Mouse (Mus musculus) kidney, postnatal 0 days (tissue): ENCODE measurements around the gene Tnk2. TPM values are rescaled to one million over a fixed set of nuclear protein-coding genes. Genes with fewer than 3 reads are reported as not detected.
"Not testable (repeated sequence)": the region's sequence is repeated elsewhere in the genome, so short reads cannot be mapped to it uniquely, and the experiment has no call there.

ENCODE experiments used
- ATAC-seq: fragments of 200-750 bp; cut with Nextera tagmentation; replicated peaks from 2 replicates; pipeline ENCODE4 v1.8.0; 2017; ENCODE audit warnings: low read depth, moderate number of reproducible peaks, moderate TSS enrichment, moderate library complexity; ENCODE audit not compliant: low FRiP score
- DNase-seq: peaks from one replicate; pipeline ENCODE4 v3.0.0-alpha.2; 2016; ENCODE audit warnings: low spot score
- H3K27ac ChIP-seq: fragments of 300-500 bp; sonication (generic); 2 replicates; pipeline ENCODE4 v1.5.1; 2014; ENCODE audit warnings: mild to moderate bottlenecking
- H3K27me3 ChIP-seq: fragments of 300-500 bp; sonication (generic); 2 replicates; pipeline ENCODE4 v1.6.1; 2014; ENCODE audit warnings: low read length, mixed read lengths; ENCODE audit not compliant: insufficient read depth
- H3K36me3 ChIP-seq: fragments of 300-500 bp; sonication (generic); 2 replicates; pipeline ENCODE4 v1.6.1; 2014; ENCODE audit warnings: low read length, mixed read lengths; ENCODE audit not compliant: insufficient read depth
- H3K4me1 ChIP-seq: fragments of 300-500 bp; sonication (generic); replicated peaks from 2 replicates; pipeline ENCODE4 v1.6.1; 2014; ENCODE audit warnings: antibody characterized with exemption, low read length, mixed read lengths; ENCODE audit not compliant: insufficient read depth
- H3K4me2 ChIP-seq: fragments of 300-500 bp; sonication (generic); 2 replicates; pipeline ENCODE4 v1.6.1; 2014; ENCODE audit warnings: mild to moderate bottlenecking, low read length, moderate library complexity, mixed read lengths
- H3K4me3 ChIP-seq: fragments of 300-500 bp; sonication (generic); replicated peaks from 2 replicates; pipeline ENCODE4 v1.5.1; 2014; ENCODE audit warnings: low read depth, low read length
- H3K9ac ChIP-seq: fragments of 300-500 bp; sonication (generic); 2 replicates; pipeline ENCODE4 v1.6.1; 2014; ENCODE audit warnings: low read depth, low read length
- H3K9me3 ChIP-seq: fragments of 300-500 bp; sonication (generic); replicated peaks from 2 replicates; pipeline ENCODE4 v1.6.1; 2016; ENCODE audit warnings: low read length, inconsistent platforms, mixed read lengths
- CTCF ChIP-seq: IDR thresholded peaks from 2 replicates; pipeline ENCODE4 v1.5.1; 2016; ENCODE audit warnings: antibody characterized with exemption, low read depth, mild to moderate bottlenecking, moderate library complexity
- WGBS: fragments of 180-500 bp; shearing (Covaris S2); extraction: QIAGEN DNeasy Blood & Tissue Kit; methylation state at CpG from one replicate; pipeline ENCODE4 v1.1.7; 2014; 5-methylcytosine and 5-hydroxymethylcytosine counted together
- polyA plus RNA-seq: library from polyadenylated mRNA; unstranded; fragments of >200 nt; fragmentation: Nextera tagmentation; extraction: Ambion mirVana; gene quantifications from 2 replicates; pipeline ENCODE4 v1.2.1, GENCODE M21; 2015

The Tnk2 gene
- polyA plus RNA-seq, 1 experiment from 2014 or later, result 8.4 TPM

DNA sequence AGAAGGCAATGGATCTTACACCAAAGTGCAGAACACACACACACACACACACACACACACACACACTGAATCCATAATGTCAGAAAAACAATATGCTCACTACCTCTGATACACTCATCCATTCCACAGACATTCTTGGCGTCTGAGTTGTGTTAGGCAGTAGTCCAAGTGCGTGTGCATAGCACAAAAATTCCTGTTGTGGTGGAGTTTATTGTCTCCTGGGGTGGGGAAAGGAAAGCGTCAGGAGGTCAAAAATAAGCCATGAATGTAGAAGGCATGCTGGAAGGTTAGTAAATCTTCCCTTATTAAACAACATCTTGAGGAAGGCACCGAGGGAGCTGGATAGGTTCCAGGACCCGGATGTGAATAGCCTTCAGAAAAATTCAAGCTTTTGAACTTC lies 3.6 kb upstream of the Tnk2 start:
- 51% methylated on average over 5 of the region's 5 CpGs for WGBS
- no peak for TF ChIP-seq CTCF
- H3K4me3 ChIP-seq, result no peak overlapping the region
- H3K27ac ChIP-seq, result peak overlapping the region; percentile 25; the same call in 1 of the 2 replicates
- DNase-seq, result peak; percentile 68
- H3K4me2 ChIP-seq, result no peak overlapping the region
- no peaks in the 10 kb centered on the region for H3K36me3 ChIP-seq
- H3K27me3 ChIP-seq, result no peaks in the 10 kb centered on the region
- no peaks in the 10 kb centered on the region; the same call in 1 of the 2 replicates for H3K4me1 ChIP-seq
- no peak overlapping the region for H3K9ac ChIP-seq
- H3K9me3 ChIP-seq, result no peaks in the 10 kb centered on the region
- ATAC-seq, result no peak

DNA sequence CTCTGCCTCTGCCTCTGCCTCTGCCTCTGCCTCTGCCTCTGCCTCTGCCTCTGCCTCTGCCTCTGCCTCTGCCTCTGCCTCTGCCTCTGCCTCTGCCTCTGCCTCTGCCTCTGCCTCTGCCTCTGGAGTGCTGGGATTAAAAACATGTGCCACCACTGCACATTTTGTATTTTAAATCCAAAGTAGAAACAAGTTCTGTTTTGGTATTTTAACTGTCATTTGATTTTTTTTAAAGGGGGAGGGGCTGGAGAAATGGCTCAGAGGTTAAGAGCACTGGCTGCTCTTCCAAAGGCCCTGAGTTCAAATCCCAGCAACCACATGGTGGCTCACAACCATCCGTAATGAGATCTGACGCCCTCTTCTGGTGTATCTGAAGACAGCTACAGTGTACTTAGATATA lies 3.0 kb upstream of the Tnk2 start:
- H3K36me3 ChIP-seq, H3K9me3 ChIP-seq, H3K27me3 ChIP-seq, H3K4me2 ChIP-seq, DNase-seq, H3K4me3 ChIP-seq, H3K9ac ChIP-seq, ATAC-seq, H3K27ac ChIP-seq, H3K4me1 ChIP-seq: not testable (repeated sequence)
- 81% methylated on average over 2 of the region's 2 CpGs for WGBS

DNA sequence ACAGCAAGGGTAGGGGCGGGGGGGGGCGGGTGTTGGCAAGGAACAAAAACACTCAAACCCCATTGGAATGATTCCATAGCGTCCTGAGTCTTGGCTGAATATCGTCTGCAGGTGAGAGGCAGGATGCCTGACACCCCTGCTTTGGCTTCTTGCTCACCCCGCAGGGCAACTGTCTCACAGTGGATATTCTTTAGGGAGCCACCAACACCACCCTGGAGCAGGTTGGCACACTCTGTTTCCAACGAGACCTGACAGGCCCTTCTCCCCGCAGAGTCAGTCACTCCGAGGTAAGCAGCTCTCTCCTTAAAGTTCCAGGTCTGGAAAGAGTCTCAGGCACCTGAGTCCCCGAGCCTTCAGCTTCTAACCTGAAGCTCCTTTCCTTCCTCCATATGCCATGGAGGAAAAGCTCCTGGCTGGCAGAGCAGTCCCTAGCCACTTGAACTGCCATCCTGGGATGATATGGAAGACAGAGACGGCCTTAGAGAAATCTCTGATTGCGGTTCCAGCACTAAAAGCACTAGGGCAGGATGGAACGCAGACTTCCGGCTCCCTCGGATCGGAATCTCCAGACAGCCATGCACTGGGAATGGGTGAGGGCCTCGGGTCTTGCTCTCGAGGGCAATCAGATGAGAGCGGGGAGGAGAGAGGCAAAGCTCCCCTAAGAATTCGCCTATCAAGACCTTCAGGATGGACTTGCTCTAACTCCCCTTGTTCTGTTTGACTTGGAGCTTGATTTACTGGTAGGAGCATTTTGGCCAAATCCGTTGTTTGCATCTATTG lies 2.0 kb upstream of the Tnk2 start:
- H3K36me3 ChIP-seq, result no peaks in the 10 kb centered on the region
- TF ChIP-seq CTCF, result no peak
- no peak overlapping the region for H3K4me3 ChIP-seq
- peak overlapping the region; percentile 29; the same call in 1 of the 2 replicates for H3K4me2 ChIP-seq
- no peaks in the 10 kb centered on the region for H3K27me3 ChIP-seq
- ATAC-seq (no peak), DNase-seq (no peak)
- 50% methylated on average over 20 of the region's 20 CpGs for WGBS
- no peaks in the 10 kb centered on the region for H3K9me3 ChIP-seq
- peaks cover 4% of the 10 kb centered on the region for H3K4me1 ChIP-seq
- H3K27ac ChIP-seq, result no peak overlapping the region
- no peak overlapping the region for H3K9ac ChIP-seq

DNA sequence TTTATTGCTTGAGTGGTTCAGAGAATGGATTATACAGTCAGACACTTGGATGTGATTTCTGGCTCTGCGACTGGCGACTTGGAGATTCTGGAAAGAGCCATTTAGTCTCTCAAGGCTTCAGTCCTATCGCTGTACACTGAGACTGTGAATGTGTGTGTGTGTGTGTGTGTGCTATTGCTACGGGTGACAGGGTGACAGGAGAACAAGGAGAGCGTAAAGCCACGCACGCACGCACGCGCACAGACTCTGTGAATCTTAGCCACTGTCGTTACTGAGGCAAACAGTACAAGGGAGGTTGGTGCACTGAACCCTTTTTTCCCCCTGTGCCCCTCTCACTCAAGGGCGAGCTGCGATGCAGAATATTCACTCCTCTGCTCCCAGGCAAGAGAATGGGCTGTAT lies 1.4 kb upstream of the Tnk2 start:
- no peaks in the 10 kb centered on the region for H3K36me3 ChIP-seq
- no peak for ATAC-seq
- no peaks in the 10 kb centered on the region for H3K9me3 ChIP-seq
- TF ChIP-seq CTCF, result no peak
- H3K27me3 ChIP-seq, result no peaks in the 10 kb centered on the region
- H3K4me1 ChIP-seq, result peaks cover 4% of the 10 kb centered on the region
- WGBS, result 30% methylated on average over 13 of the region's 13 CpGs
- H3K9ac ChIP-seq, result no peak overlapping the region
- H3K4me2 ChIP-seq, result peak overlapping the region; percentile 29
- no peak overlapping the region for H3K27ac ChIP-seq
- no peak for DNase-seq
- no peak overlapping the region for H3K4me3 ChIP-seq

DNA sequence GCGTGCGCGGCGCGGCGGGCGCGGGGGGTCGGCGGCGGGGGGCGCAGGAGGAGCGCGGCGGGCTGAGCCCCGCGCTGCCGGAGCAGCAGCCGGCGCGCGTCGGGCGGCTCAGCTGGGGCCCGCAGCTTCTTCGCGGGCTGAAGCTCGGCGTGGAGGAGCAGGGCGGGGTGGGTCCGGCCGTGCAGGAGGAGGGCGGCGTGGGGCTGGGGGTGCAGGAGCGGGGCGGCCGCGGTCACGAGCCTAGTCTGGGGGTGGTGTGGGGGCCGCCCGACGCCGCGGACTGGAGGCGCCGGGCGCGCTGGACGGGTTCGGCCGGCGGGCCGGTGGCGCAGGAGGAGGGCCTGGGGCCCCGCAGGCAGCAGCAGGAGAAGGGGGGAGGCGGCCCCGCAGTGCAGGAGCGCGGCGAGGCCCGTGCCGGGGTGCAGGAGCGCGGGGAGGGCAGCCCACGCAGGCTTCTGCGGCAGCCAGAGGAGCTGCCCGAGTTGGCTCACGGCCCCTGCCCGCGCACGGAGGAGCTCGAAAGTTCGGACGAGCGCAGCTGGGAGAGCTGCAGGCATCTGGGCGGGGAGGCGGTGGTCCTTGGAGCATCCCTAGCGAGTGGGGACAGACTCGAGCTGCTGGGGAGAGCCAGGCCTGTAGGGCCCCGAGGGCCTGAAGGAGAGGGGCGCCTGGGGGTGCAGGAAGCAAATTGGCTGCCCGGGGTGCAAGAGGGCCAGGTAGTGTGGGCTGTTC lies 561 bp downstream of the Tnk2 start:
- H3K9ac ChIP-seq, result peak overlapping the region; percentile 93
- peak; percentile 61 for DNase-seq
- H3K4me1 ChIP-seq, result peaks cover 4% of the 10 kb centered on the region
- peak overlapping the region; percentile 94 for H3K4me2 ChIP-seq
- H3K36me3 ChIP-seq, result no peaks in the 10 kb centered on the region
- peak; percentile 76 for ATAC-seq
- WGBS, result under 1% methylated on average over 54 of the region's 82 CpGs
- H3K4me3 ChIP-seq, result peak overlapping the region; percentile 83
- TF ChIP-seq CTCF, result no peak
- peak overlapping the region; percentile 76 for H3K27ac ChIP-seq
- no peaks in the 10 kb centered on the region for H3K27me3 ChIP-seq
- no peaks in the 10 kb centered on the region for H3K9me3 ChIP-seq

DNA sequence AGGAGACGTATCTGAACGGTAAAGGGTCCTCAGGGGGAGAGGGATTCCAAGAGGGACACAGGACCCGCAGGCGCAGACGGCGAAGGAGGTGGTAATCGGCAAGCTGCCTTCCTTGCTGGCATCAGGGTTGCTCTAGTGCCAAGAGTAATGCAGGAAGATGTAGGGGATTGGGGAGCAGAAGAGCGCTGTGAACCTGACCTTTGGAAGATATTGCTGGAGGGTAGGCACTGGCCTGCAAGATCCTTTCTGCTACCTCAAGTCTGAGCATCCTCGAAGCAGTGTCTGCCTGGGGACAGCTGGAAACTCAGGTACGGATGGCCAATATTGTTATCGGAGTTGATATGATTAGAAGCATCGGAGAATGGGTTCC lies 1.1 kb downstream of the Tnk2 start:
- 11% methylated on average over 12 of the region's 12 CpGs for WGBS
- Histone ChIP-seq H3K27ac (0 out of 2 replicates have a peak overlapping the region, but pooled peaks have one; percentile 76), H3K4me3 (peak overlapping the region; percentile 83), H3K9me3 (no peaks in the 10 kb centered on the region), H3K9ac (peak overlapping the region; percentile 93), H3K36me3 (no peaks in the 10 kb centered on the region), H3K4me2 (peak overlapping the region; percentile 94), H3K4me1 (peaks cover 4% of the 10 kb centered on the region), H3K27me3 (no peaks in the 10 kb centered on the region)
- DNase-seq (no peak), ATAC-seq (no peak)
- TF ChIP-seq CTCF, result no peak
